Mouse (Mus musculus): Measurements from ENCODE around the gene Cyp2e1.

Gene Cyp2e1

GRCm38 (mm10) chr7:140810496-140810895 lies 47.0 kb downstream of the Cyp2e1 start:
- no peak for DNase-seq (ENCODE audit: low spot score in 2 of 2)

- no peak for DNase-seq (ENCODE audit: low spot score in 2 of 2)
Measured at GRCm38 (mm10) chr7:140811714-140812113, 48.2 kb downstream of the Cyp2e1 start.

- no peak for DNase-seq (ENCODE audit: low spot score in 2 of 2)
Measured at GRCm38 (mm10) chr7:140812850-140813249, 49.3 kb downstream of the Cyp2e1 start.

- no peak for DNase-seq (ENCODE audit: low spot score in 2 of 2)
Measured at GRCm38 (mm10) chr7:140820173-140820572, 56.6 kb downstream of the Cyp2e1 start.

GRCm38 (mm10) chr7:140821305-140821652 lies 57.7 kb downstream of the Cyp2e1 start:
- DNase-seq (ENCODE audit: low spot score in 2 of 2): no peak

- DNase-seq (ENCODE audit: low spot score in 2 of 2): no peak
Measured at GRCm38 (mm10) chr7:140821653-140822329, 58.3 kb downstream of the Cyp2e1 start, which contains the start of gene Zfp941. Gene Zfp941 (minus strand): TSS chr7:140822178.

GRCm38 (mm10) chr7:140822731-140823130 lies 59.2 kb downstream of the Cyp2e1 start:
- no peak for DNase-seq (ENCODE audit: low spot score in 2 of 2)

All from spleen, postnatal 36 days (tissue).